Mouse (Mus musculus) fat pad, adult 2 months (tissue): ENCODE measurements at regions not wholly inside any gene's neighbourhood (a gene's known extent, or its start where the extent isn't known, plus 50 kb on each side); places are given as distances from the start of the nearest gene placed in this dataset.

ENCODE experiments used
- DNase-seq: peaks from one replicate; pipeline ENCODE4 v3.0.0-alpha.2; 2011; ENCODE audit warnings: low read depth, low spot score; ENCODE audit errors: extremely low read depth

DNA sequence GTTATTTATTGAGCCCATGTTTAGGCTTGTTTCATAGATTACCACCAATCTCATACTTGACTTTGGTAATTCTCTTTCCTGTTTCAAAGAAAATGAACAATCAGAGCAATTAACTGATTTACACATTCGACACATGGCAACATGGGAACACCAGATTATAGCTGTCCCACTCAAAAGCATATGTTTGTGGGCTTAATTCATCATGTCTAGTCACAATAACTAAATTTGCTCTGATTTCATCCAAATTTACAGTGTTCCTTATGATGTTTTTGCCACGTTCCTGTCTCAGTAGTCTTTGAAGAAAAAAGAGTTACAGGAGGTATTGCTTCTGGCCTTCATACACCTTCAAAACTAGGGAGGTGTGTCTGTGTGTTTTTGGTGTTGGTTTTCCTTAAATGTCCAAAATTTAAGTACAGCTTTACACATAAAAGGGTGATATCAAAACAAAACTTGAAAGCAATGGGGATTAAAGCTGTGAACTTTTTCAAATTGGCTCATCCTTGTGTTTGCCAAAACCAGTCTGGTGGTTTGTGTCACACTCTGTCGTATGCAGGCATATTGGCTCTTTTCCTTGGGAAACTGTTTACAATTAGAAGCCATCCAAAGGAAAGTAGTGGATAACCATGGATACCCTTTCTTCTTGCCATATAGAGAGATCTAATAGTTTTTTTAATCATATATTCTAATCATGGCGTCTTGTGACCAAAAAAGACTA is 291.3 kb downstream of the Etv1 start:
- no peak for DNase-seq

DNA sequence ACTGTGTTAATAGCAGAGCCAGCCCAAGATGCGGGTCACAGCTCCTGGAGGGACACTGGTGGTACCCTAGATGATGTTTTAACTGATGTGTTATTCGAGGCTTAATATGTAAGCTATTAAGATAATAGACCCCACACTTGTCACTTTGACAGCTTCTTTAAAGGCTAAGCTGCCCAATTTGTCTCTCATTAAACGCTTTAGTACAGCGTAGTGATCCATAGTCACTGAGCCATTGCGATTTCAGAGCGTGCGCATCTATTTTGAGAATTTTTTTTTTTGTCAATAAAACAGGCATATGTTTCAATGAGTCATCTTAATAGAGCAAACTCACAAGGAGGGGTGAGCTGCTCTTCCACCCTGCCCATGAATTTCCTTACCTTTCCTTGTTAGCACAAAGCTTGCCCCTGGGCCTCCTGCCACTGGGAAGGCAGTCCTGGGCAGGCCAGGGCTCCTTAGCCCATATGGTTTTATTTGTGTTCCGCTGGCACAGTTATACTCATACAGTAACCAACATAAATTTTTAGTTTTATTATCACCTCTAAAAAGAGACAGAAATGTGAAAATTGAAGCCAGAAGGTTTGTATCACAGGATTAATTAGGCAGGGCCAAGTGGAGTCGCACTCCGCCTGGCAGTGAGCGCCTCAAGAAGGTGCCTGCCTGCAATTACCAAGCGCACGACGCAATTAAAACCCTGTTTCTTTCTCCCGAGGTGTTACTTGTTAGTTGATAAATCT is 294.3 kb downstream of the Etv1 start:
- no peak for DNase-seq

DNA sequence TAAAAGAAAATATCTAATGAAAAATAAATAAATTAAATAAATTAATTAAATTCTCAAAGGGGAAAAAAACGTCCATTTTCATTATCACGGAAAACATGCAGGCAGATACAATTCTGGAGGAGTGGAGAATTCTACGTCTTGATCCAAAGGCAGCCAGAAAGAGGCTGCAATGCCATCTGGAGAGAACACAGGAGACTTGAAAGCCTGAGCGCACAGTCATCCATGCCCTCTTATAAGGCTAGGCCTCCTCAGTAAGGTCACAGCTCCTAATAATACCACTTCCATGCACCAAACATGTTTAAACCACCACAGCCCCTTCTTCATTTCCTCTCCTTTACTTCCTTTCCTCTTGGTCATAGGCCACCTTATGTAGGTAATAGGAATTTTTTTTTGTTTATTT is 307.1 kb downstream of the Etv1 start:
- DNase-seq = no peak

DNA sequence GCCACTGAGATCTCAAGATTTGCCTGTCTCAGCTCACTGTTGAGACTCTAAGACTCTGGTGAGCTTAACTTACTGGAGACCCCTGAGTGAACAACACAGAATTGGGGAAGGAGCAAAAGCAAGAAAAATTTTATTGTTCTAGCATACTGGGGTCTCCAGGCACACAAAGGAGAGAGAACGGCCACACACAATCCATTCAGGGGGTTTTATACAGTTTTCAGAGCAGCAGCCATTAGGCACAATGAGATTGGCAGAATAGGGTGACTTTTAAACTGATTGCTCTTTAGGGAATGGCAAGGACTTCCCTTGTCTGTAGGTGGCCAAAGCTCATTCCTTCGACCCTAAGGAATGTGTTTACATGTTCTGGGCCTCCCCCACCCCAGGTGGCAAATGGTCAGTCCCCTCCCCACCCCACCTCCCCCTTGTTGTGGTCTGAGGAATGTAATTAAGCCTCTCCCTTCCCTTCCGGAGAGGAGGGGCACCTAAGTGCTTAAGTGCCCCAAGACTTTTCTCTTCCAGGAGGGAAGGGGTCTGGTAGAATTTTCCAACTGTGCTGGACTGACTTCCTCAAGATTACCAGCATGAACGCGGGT is 315.6 kb downstream of the Etv1 start:
- no peak for DNase-seq

DNA sequence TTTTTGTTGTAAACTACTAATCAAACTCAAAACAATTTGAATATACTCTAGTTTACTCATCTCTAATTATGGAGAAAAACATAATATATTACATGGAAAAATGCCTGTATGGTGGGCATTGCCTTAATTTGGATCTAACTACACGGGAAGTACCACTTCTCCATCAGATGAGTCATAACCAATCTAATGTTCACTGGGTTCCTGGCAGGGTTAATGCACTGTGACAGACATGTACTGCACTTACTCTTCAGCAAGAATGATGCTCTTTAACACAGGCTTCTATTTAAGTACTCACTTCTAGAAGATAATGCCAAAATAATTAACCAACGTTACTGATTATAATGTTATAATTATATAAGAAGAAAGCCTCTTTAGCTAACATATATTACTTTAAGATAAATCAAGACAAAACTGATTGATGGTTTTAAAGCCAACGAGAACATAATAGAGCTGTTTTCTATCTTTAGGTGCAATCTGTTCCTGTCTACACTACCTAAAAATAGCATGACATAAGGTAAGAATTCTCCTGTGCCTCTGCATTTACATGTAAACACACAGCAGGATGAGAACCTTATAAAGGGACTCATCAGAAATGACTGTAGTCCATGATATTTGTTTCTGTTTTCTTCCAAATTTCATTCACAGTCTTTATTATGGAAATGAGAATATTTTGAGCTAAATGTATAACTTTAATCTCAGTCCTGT is 344.4 kb downstream of the Etv1 start:
- no peak for DNase-seq

DNA sequence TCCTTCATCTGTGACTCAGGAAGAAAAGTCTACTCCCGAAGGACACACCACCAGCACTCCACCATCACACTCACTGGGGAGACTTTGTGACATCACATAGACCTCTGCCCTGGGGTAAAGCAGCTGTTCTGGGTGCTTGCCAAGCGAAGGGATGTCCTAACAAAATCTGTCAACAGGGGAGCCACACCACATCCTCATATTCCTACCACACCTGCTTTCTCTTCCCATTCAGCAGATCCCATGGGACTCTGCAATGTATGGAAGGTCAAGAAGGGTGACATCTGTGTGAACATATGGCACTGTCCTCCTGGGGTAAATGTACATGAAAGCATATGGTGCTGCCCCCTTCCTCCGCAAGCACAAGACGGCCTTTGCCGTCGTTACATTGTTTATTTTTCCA is 375.5 kb downstream of the Etv1 start:
- DNase-seq = no peak

DNA sequence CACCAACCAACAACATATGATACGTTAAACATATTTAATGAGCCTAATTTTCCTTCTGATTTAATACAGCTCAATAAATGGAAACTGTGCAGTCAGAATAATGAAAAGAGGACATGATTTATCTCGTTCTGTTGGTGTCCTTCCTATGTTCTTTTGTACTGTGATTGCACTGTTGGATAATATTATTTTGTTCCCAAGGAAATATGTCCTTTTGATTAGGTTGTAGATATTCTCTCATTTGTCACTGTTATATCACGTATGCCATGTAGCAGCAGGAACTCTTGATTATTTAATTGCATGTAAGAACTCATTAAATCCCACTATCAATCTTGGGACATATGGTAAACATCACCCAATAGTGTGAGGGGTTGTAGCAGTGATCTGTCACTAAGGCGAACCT is 397.8 kb downstream of the Etv1 start:
- DNase-seq = no peak

DNA sequence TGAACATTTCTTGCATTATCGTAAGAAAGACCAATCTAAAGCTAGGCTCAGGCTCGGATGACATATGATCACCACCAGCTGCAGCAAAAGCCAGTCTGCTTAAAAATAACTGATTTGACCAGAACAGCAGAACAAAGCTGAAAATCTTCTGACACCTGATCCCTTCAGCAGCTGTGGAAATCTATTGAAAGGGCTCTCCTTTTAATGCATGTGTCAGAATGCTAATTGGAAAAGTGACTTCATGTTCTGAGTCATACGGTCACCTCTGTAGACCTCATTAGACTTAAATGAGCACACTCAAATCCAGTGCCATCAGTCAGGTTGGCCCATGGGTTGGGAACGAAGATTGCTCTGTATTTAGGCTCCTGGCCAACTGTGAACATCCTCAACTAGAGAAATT is 444.9 kb downstream of the Etv1 start:
- no peak for DNase-seq

DNA sequence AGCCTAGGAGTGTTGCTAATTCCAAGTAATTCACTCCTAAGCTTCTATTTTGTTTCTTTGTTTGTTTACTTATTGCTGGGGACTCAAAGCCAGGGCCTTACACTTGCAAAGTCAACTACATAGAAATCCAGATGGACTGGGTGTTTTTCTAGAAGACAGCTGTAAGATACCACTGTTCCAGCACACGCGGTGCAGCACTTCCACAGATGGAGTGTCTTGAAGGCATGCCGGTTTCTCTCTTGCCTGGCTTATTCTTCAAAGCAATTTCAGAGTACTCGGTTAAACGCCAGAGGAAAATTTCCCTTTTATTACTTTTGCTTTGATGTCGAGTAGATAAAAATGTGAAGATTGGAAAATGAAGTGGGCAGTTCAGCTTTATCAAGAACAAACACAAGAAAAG is 477.4 kb downstream of the Etv1 start:
- DNase-seq = no peak

DNA sequence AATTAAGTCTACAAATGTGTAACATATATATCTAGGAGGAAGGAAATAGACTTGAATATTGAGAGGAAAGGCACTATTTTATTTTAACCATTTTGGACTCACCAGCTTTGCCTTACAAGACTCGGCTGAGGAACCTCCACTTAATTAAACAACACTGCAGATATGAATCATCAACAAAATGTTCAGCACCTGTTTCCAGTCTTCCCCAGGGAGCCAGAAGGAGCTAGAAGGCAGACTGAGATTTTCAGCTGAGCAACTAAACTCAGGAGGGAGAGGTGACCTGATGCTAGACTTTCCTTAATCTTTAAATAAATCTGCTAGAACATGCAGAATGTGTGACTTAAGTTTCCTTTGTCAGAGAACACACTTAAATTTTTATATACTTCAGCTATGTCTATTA is 478.4 kb downstream of the Etv1 start:
- DNase-seq = no peak

DNA sequence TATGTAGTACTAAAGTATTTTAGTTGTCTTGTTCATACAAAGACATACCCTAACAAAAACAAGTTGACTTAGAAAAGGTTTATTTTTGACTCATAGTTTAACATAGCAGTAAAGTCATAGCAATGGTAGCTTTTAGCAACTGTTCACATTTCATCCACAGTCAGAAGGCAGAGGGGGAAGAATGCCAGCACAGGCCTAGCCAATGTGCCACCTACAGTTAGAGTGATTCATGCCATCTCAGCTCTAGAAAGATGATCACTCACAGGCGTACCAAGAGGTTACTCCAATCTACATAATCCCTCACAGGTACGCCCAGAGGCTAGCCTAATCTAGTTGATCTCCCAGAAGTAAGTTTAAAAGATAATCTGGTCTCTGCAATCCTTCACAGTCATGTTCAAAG is 510.5 kb downstream of the Etv1 start:
- DNase-seq = no peak

DNA sequence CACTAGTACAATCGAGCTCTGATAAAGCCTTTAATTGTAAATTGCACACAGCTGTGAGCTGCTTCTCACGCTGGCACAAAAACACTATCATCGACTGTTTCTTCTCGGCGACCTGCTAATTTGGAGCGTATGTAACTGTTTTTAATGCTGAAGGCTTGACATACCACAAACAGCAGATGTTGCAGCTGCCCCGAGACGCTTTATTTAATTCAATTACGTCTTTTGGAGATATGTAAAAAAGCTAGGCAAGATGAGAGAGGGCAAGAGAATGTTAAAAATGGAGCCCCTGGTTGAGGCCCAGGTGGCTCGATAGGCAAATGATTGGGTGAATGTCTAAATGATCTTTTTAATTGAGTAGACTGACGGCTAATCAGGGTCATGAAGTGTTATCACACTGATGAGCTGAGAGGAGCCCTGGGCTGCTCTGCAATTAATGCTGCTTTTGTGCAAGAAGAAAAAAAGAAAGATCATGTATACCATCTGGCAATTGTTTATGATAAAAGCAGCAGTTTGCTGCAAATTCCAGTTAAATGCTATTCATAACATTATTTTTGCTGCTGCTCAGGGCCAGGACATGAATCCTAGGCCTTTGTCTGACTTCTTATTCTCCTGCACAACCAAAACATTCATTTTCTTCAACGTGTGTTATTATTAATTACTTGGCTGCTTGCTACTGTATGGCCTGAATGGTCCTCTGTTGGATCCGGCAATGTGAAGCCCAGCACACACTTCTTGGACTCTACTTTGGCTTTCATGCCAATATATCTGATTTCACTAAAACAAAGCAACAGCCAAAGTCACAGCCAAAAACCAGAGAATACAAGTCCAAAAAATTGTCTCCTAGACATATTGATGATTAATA is 522.4 kb downstream of the Etv1 start:
- DNase-seq = no peak

DNA sequence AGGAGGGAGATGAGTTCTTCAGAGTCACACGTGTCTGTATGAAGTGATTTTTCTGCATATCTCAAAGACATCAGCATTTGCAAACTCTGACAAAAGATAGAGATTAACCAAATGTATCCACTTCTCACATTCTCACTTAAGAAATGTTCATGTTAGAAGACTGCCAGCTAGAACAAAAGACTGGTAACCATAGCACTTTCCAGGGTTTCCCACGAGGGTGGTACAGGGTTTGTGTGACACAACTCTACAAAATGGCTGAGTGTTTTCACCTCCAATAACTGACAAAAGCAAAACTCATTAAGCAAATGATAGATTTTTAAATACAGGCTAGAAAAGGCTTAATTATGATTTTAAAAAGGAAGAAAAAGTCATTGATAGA is 523.0 kb downstream of the Etv1 start:
- no peak for DNase-seq

DNA sequence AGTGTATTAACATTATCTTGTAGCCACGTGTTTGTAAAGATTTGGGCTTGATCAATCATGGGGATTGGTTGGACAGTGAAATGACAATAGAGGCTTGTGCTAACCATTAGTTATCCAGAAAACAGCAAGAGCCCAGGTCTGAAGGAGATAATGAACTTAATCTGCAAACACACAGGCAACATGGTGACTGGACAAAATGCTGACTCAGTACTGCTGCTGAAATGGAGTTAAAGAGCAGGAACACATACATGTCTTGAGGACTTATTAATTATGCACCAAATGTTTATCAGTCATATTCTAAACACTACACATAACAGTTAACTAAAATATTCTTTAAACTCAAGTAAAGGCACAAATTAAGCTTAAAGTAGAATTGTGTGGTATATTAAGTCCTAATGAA is 528.6 kb downstream of the Etv1 start:
- DNase-seq = no peak

DNA sequence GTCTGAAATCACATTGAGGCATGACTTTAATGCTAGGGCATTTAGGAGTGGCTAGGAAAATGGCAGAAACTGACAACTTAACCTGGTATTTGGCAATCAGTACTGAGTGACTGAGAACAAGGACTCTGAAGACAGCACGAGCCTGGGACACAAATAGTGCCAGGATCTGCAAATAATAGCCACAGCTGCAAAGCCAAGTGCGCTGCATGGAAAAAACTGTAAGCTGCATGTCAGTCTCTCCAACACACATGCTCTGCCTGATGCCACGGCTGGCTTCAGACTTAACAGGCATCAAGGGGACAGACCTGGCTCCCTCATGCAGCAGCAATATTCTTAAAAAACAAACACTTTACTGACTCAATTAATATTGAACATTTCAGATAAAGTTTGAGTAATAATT is 530.7 kb downstream of the Etv1 start:
- no peak for DNase-seq

DNA sequence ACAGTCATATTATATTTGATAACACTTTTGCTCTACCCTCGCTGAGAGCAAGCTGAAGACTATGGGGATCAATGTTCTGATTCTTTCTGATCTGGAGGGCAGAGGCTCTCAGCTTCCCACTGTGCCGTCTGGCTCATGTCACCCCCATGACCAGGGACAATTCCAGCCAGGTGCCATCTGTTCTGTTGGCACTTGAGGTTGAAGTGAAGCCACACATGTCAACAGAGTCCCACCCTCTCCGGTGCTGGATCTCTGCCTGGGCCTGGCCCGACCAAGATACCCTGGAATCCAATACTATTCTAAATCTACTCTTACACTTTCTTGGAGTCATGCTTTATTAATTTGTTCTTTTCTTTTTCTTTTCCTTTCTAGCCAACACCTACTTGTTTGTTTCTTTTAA is 538.0 kb downstream of the Etv1 start:
- no peak for DNase-seq

DNA sequence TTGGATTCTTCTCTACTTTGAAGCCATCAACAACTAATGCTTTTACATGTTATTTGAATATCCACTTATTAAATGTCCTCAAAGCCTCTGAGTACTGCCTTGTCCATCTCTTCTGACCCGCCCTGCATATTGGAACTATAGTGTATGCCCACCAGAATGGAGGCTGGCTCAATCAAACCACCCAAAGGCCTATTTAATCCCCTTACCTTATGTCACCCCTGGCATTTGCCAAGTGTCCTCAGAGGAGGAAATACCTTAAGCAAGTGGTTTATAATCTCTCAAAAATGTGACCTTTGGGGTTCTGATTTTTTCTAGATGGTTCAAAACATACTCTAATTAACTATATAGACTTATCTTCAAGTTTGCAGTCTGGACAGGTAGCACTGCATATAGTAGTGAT is 542.3 kb downstream of the Etv1 start:
- no peak for DNase-seq

DNA sequence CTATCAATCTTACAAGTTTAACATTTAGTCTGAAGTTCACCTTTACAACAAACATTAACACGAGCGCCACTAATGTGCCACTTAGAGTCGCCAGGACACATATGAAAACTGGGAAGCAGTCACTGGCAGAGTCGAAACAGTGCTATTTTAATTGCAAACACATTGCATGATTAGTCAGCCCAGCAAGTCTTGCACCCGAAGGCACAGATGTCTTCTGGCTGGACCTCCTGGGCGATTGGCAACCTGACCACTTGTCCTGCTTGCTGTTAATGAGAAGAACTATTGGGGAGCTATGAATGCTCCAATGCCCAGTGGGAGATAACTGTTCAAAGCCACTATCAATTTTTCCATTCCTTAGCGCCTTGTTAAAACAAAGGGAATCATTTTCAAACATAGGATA is 547.0 kb downstream of the Etv1 start:
- DNase-seq = no peak

DNA sequence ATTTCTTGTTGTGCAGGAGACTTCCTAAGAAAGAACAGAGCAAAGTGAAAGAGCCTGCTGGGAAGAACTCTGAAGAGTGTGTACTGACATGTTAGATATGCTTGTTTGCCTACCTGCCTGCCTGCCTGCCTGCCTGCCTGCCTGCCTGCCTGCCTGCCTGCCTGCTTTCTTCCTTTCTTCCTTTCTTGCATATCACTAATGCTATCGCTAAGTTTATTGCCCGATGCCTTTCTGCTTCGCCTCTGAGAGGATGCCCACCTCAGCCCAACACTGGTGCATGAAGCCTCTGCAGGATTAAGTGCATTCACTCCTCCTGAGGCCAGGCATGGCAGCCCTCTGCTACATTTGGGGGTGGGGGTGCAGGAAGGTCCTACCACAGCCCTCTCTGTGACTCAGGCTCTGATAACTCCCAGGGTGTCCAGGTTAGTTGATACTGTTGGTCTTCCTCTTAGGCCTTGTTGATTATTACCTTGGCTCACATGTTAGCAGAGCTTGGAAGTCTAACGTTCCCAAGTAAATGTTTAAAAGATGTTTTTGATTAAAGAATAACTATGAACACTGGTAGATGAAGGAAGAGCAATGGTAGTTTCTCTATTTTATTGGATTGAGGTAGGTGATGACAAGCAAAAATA is 547.6 kb downstream of the Etv1 start:
- DNase-seq = no peak

DNA sequence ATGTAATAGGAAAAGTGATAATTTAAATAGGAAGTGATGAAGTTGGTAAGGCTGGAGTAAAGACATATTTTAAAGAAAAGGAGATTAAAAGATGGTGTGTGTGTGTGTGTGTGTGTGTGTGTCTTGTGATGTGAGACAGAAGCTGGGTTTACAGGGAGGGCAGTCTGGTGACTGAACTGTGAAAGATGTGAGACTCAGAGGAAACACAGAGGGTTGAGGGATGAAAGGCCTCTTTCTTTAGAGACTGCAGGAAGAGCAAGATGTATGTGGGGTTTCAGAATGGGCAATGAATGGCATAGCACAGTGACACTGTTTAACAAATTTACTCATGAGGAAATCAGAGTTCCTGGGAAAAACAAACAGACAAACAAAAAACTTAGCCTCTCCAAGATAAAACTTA is 549.2 kb downstream of the Etv1 start:
- no peak for DNase-seq
